ENCODE assay signal across 8 mouse cellular contexts in genomic region chr2:125506316-125507054, GRCm38 (mm10). TPM values are rescaled to one million over a fixed set of nuclear protein-coding genes. Genes with fewer than 3 reads are reported as not detected.
DNase-seq lines count a peak whose midpoint lies in the region; ATAC-seq and TF ChIP-seq lines count a peak whose summit lies in the region.

No protein-coding gene starts in this region.

- DNase-seq in cerebellum, adult 2 months, result no peak
- peak; percentile 76 for DNase-seq in adrenal gland, postnatal 10 days
- no peak for DNase-seq in liver, embryonic 13.5 days
- DNase-seq in neural tube, embryonic 11.5 days (ENCODE audit: low spot score), result no peak
- DNase-seq in natural killer cell, adult 2 months (ENCODE audit: low spot score in 2 of 2), result no peak

- peak overlapping the region; percentile 62 for H3K4me3 ChIP-seq in cerebellum, adult 2 months (replicated peaks; ENCODE audit: insufficient read depth, low read depth, low read length)
- peak overlapping the region; percentile 87 for H3K4me3 ChIP-seq in forebrain, embryonic 15.5 days
- H3K4me3 ChIP-seq in hindbrain, embryonic 13.5 days, result peak overlapping the region; percentile 73
- H3K4me3 ChIP-seq in liver, embryonic 13.5 days (replicated peaks), result peak overlapping the region; percentile 48
- H3K4me3 ChIP-seq in neural tube, embryonic 11.5 days (ENCODE audit: low read depth, low read length), result peak overlapping the region; percentile 61

- peaks cover 2% of the 10 kb centered on the region; the same call in 1 of the 2 replicates for H3K27me3 ChIP-seq in cerebellum, adult 2 months (ENCODE audit: control insufficient read depth, insufficient read depth, low read length)
- H3K27me3 ChIP-seq in forebrain, embryonic 15.5 days, result no peaks in the 10 kb centered on the region
- peaks cover 18% of the 10 kb centered on the region for H3K27me3 ChIP-seq in hindbrain, embryonic 13.5 days
- H3K27me3 ChIP-seq in liver, embryonic 13.5 days, result peaks cover 67% of the 10 kb centered on the region
- H3K27me3 ChIP-seq in neural tube, embryonic 11.5 days (ENCODE audit: control insufficient read depth, insufficient read depth, low read length), result 0 out of 2 replicates have a peak, but pooled peaks cover 2% of the 10 kb centered on the region

- no peak for ATAC-seq in cerebellum, adult (ENCODE audit: insufficient number of reproducible peaks, low FRiP score, low TSS enrichment)
- peak; percentile 86 for ATAC-seq in forebrain, embryonic 15.5 days (replicated peaks)
- peak; percentile 91 for ATAC-seq in hindbrain, embryonic 13.5 days (ENCODE audit: low FRiP score)
- no peak for ATAC-seq in liver, embryonic 13.5 days (ENCODE audit: low read depth)
- ATAC-seq in neural tube, embryonic 11.5 days (ENCODE audit: insufficient read depth, low FRiP score, low TSS enrichment), result peak; percentile 88

- no peak for TF ChIP-seq POLR2A in cerebellum, adult 2 months (IDR thresholded peaks at IDR 0.05; ENCODE audit: borderline replicate concordance, insufficient read depth, low read length)

- WGBS in cerebellum, adult 2 months, result 4% methylated on average over 37 of the region's 37 CpGs
- WGBS in forebrain, embryonic 15.5 days, result 1% methylated on average over 36 of the region's 37 CpGs
- WGBS in hindbrain, embryonic 13.5 days, result 1% methylated on average over 36 of the region's 37 CpGs
- WGBS in liver, embryonic 13.5 days (ENCODE audit: insufficient replicate concordance), result 6% methylated on average over 37 of the region's 37 CpGs
- under 1% methylated on average over 37 of the region's 37 CpGs for WGBS in neural tube, embryonic 11.5 days

- H3K4me2 ChIP-seq in forebrain, embryonic 15.5 days (replicated peaks), result peak overlapping the region; percentile 100
- peak overlapping the region; percentile 98 for H3K4me2 ChIP-seq in hindbrain, embryonic 13.5 days
- peak overlapping the region; percentile 52 for H3K4me2 ChIP-seq in liver, embryonic 13.5 days
- H3K4me2 ChIP-seq in neural tube, embryonic 11.5 days (ENCODE audit: low read depth), result peak overlapping the region; percentile 97

- H3K27ac ChIP-seq in cerebellum, adult 2 months (ENCODE audit: insufficient read depth, low read length), result no peak overlapping the region
- peak overlapping the region; percentile 79 for H3K27ac ChIP-seq in forebrain, embryonic 15.5 days (replicated peaks)
- H3K27ac ChIP-seq in hindbrain, embryonic 13.5 days, result peak overlapping the region; percentile 68
- no peak overlapping the region for H3K27ac ChIP-seq in liver, embryonic 13.5 days
- H3K27ac ChIP-seq in neural tube, embryonic 11.5 days (ENCODE audit: low read depth, low read length), result peak overlapping the region; percentile 62

- no peaks in the 10 kb centered on the region for H3K36me3 ChIP-seq in forebrain, embryonic 15.5 days
- no peaks in the 10 kb centered on the region for H3K36me3 ChIP-seq in hindbrain, embryonic 13.5 days
- no peaks in the 10 kb centered on the region for H3K36me3 ChIP-seq in liver, embryonic 13.5 days
- no peaks in the 10 kb centered on the region for H3K36me3 ChIP-seq in neural tube, embryonic 11.5 days (ENCODE audit: control insufficient read depth, insufficient read depth, low read length)

- no peaks in the 10 kb centered on the region for H3K9me3 ChIP-seq in forebrain, embryonic 15.5 days
- H3K9me3 ChIP-seq in hindbrain, embryonic 13.5 days, result no peaks in the 10 kb centered on the region
- no peaks in the 10 kb centered on the region for H3K9me3 ChIP-seq in liver, embryonic 13.5 days (replicated peaks)
- no peaks in the 10 kb centered on the region for H3K9me3 ChIP-seq in neural tube, embryonic 11.5 days (ENCODE audit: control insufficient read depth, low read length)

- peak overlapping the region; percentile 76 for H3K9ac ChIP-seq in forebrain, embryonic 15.5 days (replicated peaks)
- H3K9ac ChIP-seq in hindbrain, embryonic 13.5 days, result peak overlapping the region; percentile 85
- H3K9ac ChIP-seq in liver, embryonic 13.5 days, result 0 out of 2 replicates have a peak overlapping the region, but pooled peaks have one; percentile 1
- peak overlapping the region; percentile 68 for H3K9ac ChIP-seq in neural tube, embryonic 11.5 days (ENCODE audit: low read length)

- TF ChIP-seq CTCF in cerebellum, adult 2 months (IDR thresholded peaks at IDR 0.05; ENCODE audit: borderline replicate concordance, insufficient read depth, low read depth, low read length), result no peak

- H3K4me1 ChIP-seq in cerebellum, adult 2 months (ENCODE audit: control insufficient read depth, insufficient read depth, low read length), result peaks cover 5% of the 10 kb centered on the region; the same call in 1 of the 2 replicates
- peaks cover 14% of the 10 kb centered on the region for H3K4me1 ChIP-seq in forebrain, embryonic 15.5 days
- peaks cover 16% of the 10 kb centered on the region for H3K4me1 ChIP-seq in hindbrain, embryonic 13.5 days (replicated peaks)
- peaks cover 4% of the 10 kb centered on the region for H3K4me1 ChIP-seq in liver, embryonic 13.5 days (replicated peaks)
- H3K4me1 ChIP-seq in neural tube, embryonic 11.5 days (ENCODE audit: control insufficient read depth, insufficient read depth, low read length), result no peaks in the 10 kb centered on the region

RNA-seq across cellular contexts. Expression of gene Fbn1, which starts 1.3 kb away (rescaled TPM):
- polyA plus RNA-seq in cerebellum, adult 2 months (2012; rRNA removed), result 1.1 and 1.2 TPM in 2 replicates
- total RNA-seq in adrenal gland, postnatal 10 days (2021), result 100 to 1,000 TPM; 121 to 127 TPM
- polyA plus RNA-seq in forebrain, embryonic 15.5 days (2015; fragmentation: Nextera tagmentation; extraction: Ambion mirVana), result 1.9 and 2.2 TPM in 2 replicates
- polyA plus RNA-seq in hindbrain, embryonic 13.5 days (2015; fragmentation: Nextera tagmentation; extraction: Ambion mirVana), result 2.7 and 3.8 TPM in 2 replicates
- 1.2 TPM in 2 replicates for polyA plus RNA-seq in liver, embryonic 13.5 days (2015; fragmentation: Nextera tagmentation; extraction: Ambion mirVana)
- 8.2 and 9.8 TPM in 2 replicates for polyA plus RNA-seq in neural tube, embryonic 11.5 days (2014; fragmentation: Nextera tagmentation; extraction: Ambion mirVana)

RNA-seq across cellular contexts. Expression of gene Gm9913, which starts 1.6 kb away (rescaled TPM):
- 0.03 and 0.05 TPM in 2 replicates for polyA plus RNA-seq in cerebellum, adult 2 months (2012; rRNA removed)
- total RNA-seq in adrenal gland, postnatal 10 days (2021), result under 1 TPM in 1 of 2 experiments, not detected in 1; 0.36 TPM
- 0.09 and 0.23 TPM in 2 replicates for polyA plus RNA-seq in forebrain, embryonic 15.5 days (2015; fragmentation: Nextera tagmentation; extraction: Ambion mirVana)
- 0.12 and 0.17 TPM in 2 replicates for polyA plus RNA-seq in hindbrain, embryonic 13.5 days (2015; fragmentation: Nextera tagmentation; extraction: Ambion mirVana)
- not detected in 2 replicates for polyA plus RNA-seq in liver, embryonic 13.5 days (2015; fragmentation: Nextera tagmentation; extraction: Ambion mirVana)
- polyA plus RNA-seq in neural tube, embryonic 11.5 days (2014; fragmentation: Nextera tagmentation; extraction: Ambion mirVana), result 0.16 and 0.19 TPM in 2 replicates

Comparison
In these comparisons a context has a peak if more than half of its experiments do, and no peak if none do; other contexts are left out.
1. H3K27ac ChIP-seq: peak in forebrain, embryonic 15.5 days (single experiment), hindbrain, embryonic 13.5 days (single experiment) and neural tube, embryonic 11.5 days (single experiment); none in cerebellum, adult 2 months (single experiment) and liver, embryonic 13.5 days (single experiment).
2. ATAC-seq: peak in forebrain, embryonic 15.5 days (single experiment), hindbrain, embryonic 13.5 days (single experiment) and neural tube, embryonic 11.5 days (single experiment); none in cerebellum, adult (single experiment) and liver, embryonic 13.5 days (single experiment).
3. H3K9ac ChIP-seq: peak in every context shown above with its lines; median percentile 85 in hindbrain, embryonic 13.5 days; 76 in forebrain, embryonic 15.5 days; 68 in neural tube, embryonic 11.5 days; 1 in liver, embryonic 13.5 days.
4. Peak in every context shown above with its lines, with median percentiles within 50 percentile points of each other: H3K4me3 ChIP-seq and H3K4me2 ChIP-seq.